Mouse (Mus musculus) kidney, adult 2 months (tissue): Measurements from ENCODE around the gene Elovl6.

Experiments
- CTCF ChIP-seq: fragments of 200-500 bp; conservative IDR thresholded peaks from 2 replicates; pipeline ENCODE4 v1.5.1; 2011; ENCODE audit warnings: low read depth, mild to moderate bottlenecking, control low read depth, low read length, moderate library complexity, mixed read lengths; ENCODE audit not compliant: insufficient read depth, insufficient read length
- POLR2A ChIP-seq: fragments of 200-500 bp; IDR thresholded peaks from one replicate; pipeline ENCODE4 v1.6.1; 2011; ENCODE audit warnings: low read depth, low read length, control low read depth

DNA sequence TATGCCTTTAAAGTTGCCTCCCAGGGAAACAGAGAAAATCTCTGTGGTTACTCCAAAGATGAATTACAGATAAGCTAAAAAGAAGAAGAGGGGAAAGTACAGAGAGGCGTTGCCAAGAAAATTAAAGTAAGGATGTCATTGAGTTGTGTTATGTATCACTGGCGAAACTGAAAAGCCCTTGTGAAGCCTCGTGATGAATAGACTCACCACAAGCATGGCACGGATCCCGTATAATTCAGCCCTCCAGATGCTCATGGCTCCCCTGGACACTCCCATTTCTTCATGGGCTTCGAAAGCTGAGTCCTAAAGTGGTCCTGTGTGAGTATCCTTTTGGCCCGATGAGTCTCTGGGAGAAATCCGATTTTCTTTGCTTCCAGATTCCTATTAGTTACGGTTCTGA lies 125.1 kb downstream of the Elovl6 start:
- TF ChIP-seq POLR2A (no peak), CTCF (no peak)
